Mouse (Mus musculus): ENCODE measurements around the gene Fnbp1.

The Fnbp1 gene

GRCm38 (mm10) chr2:31150762-31151161 is 9.0 kb upstream of the Fnbp1 start:
- in situ Hi-C loops (cut with MseI, MboI) = no loop called here

DNA sequence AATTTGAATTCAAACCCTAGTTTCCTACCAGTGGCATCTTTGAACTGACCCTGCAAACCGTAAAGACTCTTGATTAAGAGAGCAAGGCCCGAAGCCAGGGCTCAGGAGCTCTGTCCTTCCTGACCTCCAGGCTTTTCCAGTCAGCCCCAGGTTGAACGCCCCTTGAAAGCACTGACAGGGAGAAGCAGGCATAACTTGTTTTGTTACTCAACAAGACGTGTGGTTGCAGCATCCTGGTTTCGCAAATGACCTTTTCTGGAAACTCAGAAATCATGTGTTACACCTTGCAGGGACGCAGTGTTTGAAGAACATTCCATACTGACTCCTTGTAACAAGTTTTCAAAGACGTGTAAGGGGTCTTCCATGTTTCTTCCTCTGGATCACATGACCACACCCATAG is 5.2 kb upstream of the Fnbp1 start:
- in situ Hi-C loops (cut with MseI, MboI) = no loop called here

GRCm38 (mm10) chr2:31144901-31145300 is 3.1 kb upstream of the Fnbp1 start:
- in situ Hi-C loops (cut with MseI, MboI) = no loop called here

DNA sequence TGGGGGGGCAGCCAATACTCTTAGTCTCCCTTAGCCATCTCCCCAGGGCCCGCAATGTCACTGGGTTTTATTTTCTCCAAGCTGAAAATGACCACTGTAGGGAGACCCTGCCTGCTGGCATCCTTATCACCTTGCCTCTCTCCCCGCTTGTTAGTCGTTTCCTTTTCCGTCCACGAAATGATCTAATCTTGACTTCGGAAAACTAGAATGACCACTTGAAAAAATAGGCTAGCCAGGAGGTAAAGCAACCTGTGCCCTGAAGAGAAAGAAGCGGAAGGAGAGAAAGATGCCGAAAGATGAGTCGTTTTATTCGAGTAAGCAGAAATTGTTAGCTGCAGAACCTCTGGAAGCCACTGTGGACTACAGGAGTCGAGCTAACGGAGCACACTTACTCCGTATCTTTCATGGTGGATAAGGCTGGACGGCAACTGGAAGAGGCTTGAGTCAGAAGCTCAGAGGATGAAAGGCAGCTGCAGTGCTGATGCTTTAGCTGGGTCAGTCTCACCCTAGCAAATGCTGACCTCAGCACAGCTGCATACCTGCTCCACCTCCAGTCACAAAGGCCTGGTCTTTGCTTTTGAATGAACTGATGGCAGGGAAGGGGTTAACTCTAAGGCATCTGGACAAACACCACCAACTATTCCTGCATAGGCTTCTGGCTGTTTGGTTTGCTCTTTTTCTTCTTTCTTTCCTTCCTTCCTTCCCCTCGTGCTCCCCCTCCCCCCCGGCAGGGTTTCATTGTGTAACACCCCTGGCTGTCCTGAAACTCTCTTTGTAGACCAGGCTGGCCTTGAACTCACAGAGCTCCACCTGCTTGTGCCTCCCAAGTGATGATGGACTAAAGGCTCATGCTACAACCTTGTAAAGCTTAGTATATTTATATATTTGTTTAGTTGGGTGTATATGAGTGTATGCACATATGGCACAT is 2.2 kb upstream of the Fnbp1 start:
- in situ Hi-C loops (cut with MseI, MboI) = no loop called here

DNA sequence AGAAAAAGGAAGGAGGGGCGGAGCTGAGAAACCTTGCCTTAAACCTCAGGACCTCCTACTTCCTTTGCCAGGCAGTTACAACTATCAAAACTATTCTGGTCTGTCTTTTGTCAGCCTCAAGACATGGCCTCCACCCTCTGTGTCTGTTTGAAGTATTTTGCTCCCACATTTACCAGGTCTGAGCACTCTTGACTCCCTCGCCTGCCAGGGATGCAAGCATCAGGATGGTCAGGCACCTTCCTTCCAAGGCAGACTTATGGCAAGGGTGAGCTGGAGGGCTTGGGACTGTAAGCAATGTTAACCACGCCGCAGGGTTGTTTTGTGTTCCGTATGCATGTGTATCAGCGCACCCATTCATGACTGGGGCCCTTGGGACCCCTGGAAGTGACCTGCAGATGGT is 1.5 kb upstream of the Fnbp1 start:
- in situ Hi-C loops (cut with MseI, MboI) = no loop called here

DNA sequence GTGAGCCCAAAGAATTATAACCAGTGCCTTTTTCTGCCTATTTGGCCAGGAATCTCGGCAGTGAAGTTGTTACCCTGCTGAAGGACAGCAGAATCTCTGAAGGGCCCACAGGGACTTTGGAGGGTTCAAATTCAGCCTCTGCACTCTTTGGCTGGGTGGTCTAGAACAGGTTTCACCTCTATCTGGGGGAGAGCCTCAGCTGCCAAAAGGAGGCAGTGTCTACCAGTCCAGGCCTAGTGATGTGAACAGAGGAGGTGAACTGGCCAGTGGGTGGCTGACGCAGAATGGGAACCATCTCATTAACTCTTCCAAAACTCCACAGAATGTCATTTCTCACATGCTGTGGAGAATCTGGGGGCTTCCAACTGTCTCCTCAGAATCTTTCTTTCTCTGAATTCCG is 697 bp upstream of the Fnbp1 start:
- in situ Hi-C loops (cut with MseI, MboI) = no loop called here

DNA sequence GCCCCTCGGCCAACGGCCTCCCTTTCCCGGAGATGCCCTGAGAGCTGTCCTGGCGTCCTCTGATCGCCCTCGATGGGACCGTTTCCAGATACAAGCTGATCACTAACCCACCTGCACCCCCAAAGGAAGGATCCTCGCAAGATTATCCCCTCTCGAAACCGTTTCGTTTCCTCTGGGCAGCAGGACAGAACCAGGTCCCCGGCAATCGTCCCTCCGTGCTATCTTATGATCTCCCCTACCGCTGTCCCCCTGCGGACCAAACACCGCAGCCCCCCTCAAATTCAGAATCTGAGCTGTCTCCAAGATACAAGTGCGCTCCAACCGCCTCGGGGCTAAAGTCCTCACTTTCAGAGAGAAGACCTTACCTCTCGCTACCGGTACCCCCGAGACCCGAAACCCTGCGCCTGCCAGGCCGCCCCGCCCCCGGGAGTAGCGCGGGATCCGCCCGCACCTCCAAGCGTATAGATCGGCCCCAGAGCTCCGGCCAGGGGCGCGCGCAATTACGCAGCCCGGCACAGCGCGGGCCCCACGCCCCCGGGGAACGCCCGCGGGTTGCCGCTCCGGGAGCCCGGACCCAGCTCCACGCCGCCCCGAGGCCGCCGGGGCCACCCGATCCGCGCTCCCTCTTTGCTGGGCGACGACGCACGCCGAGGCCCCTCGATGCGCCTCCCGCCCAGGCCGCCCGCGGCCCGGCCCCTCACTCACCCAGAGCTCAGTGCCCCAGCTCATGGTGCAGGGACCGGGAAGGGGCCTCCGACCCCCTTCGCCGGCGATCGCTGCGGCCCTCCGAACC is 538 bp downstream of the Fnbp1 start:
- in situ Hi-C loops (cut with MseI, MboI) = no loop called here

DNA sequence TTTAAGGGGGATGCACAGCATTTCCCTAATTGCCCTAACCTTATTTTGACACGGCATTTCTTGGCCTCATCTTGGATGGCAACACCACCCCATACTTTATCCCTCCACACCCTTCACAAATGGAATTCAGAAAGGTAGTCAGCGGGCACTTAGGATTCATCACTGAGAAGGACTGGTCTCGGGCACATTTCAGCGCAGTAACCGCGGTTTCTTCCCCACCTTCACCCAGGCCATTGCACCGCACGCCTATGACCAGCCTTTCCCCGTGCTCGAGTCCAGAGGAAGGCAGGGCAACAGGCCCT is 1.1 kb downstream of the Fnbp1 start:
- in situ Hi-C loops (cut with MseI, MboI) = no loop called here

GRCm38 (mm10) chr2:31139991-31140771 is 1.6 kb downstream of the Fnbp1 start:
- in situ Hi-C loops (cut with MseI, MboI) = no loop called here

DNA sequence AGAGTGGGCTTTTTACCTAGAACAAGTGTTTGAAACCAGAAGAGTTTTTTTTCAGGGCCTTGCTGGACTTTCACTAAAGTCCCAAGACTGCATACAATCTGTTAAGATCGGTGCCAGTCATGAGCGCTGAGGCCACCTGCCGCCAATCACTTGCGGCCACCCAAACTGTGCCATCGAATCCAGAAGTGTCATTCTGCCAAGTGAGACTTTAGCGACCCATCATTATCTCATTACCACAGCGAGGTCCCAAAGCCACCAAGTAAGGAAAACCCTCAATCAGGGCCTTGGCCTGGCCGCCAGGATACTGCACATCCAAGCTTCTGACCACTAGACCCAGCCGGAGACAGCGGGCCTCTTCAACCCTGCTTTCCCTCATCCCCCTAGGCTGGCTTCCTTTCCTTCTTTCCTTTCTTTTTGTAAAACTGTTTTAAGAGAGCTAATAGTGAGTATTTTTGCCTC is 2.6 kb downstream of the Fnbp1 start:
- in situ Hi-C loops (cut with MseI, MboI) = no loop called here

- in situ Hi-C loops (cut with MseI, MboI) = no loop called here
Observed at GRCm38 (mm10) chr2:31137018-31137590, 4.7 kb downstream of the Fnbp1 start.

DNA sequence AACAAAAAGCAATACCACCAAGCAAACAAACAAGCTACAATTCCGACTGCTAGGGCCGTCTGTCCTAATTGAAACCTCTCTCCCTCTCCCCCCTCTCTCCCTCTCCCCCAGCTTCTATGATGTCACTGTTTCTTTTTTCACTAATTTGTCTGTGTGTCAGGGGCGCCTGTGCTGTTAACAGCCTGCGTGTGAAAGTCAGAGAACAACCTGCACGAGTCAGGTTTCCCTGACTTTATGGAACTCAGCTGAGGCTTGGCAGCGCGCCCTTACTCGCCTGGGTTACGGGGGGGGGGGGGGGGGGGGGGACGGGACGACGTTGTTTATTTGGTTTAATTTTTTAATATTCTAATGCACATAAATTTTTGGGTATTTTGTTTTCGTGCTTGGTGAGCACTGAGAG is 5.5 kb downstream of the Fnbp1 start:
- in situ Hi-C loops (cut with MseI, MboI) = no loop called here

- in situ Hi-C loops (cut with MseI, MboI) = no loop called here
Observed at GRCm38 (mm10) chr2:31135512-31135931, 6.3 kb downstream of the Fnbp1 start.

GRCm38 (mm10) chr2:31133981-31134380 is 7.8 kb downstream of the Fnbp1 start:
- in situ Hi-C loops (cut with MseI, MboI) = no loop called here

GRCm38 (mm10) chr2:31132682-31133081 is 9.1 kb downstream of the Fnbp1 start:
- in situ Hi-C loops (cut with MseI, MboI) = no loop called here

GRCm38 (mm10) chr2:31130815-31131299 is 11.0 kb downstream of the Fnbp1 start:
- in situ Hi-C loops (cut with MseI, MboI) = no loop called here

DNA sequence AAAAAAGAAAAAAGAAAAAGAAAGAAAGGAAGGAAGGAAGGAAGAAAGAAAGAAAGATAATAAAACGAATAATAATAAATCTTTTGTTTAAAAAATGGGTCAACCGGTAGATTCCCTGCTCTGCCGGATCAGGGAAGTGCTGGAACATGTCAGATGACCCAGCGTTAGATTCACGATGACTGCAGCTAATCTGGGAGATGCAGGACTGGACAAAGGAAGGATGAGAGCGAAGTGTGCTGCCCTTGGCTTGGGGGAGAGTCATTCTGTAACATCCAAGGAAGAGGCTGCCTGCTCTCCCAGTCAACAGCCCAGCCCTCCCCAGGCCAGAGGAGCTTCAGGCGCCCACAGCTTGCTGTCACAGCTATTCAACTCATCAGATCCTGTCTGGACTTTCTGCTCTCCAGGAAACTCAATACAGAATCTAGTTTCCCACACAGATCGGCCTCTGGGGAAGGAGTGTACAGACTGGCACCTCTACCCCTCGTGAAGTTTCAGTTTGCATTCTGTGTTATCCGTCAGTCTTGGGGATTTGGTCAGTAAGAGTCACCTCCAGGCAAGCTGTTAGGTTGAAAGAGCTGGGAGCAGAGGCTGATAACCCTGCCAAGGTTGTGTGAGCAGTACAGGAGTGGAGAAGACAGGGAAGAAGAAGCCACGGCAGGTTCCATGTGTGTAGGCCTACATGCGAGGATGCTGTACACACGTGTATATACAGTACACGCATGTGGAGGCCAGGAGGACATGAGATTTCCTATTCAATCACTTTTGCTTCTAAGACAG is 11.9 kb downstream of the Fnbp1 start:
- in situ Hi-C loops (cut with MseI, MboI) = no loop called here

DNA sequence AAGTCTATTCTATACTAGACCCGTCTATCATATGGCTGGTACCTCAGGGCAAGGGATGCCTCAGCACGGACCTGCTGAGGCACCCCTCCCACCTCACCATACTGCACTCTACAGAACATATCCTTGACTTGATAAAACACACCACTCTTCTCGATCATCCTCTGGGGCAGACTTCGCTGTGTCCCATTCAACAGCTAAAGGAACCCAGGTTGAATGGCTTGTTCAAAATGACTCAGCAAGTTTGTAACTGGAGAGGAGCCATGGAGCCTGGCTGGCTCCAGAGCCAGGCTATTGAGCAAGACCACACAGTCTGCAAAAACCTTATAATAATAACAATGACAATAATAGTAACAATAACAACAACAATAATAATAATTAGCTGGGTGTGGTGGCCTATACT is 13.9 kb downstream of the Fnbp1 start:
- in situ Hi-C loops (cut with MseI, MboI) = no loop called here

DNA sequence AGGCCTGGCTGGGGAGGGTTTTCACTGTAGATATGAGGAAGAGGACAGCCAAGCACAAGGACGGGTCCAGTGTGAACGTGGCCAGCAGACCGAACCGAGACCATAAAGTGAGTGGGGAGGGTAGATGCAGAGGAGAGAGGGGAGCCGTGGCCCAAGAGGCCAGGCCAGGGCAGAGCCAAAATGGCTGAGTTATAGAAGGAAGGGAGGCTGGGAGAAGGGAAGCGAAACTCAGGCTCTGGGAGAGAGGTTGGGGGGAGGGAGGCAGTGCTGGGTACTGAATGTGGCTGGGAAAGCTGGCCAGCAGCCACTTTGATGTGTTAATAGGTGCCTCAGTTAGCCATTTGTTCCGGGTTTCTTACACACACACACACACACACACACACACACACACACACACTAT is 14.6 kb downstream of the Fnbp1 start:
- in situ Hi-C loops (cut with MseI, MboI) = no loop called here

DNA sequence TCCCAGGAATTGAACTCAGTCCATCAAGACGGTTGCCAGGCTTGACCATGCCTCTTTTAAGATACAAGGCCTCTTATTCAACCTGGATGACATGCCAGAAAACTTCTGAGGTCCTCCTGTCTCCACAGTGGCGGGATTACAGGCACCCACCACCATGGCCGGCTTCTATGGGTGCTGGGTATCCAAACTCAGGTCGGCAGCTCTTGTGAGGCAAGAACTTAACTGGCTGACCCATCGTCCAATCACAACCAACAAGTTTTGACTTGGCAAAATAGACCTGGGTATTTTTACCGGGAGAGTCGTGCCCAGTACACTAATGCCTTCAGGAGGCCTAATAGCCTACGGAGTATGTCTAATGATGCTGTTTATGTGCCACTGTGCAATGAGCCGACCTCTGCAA is 15.8 kb downstream of the Fnbp1 start:
- in situ Hi-C loops (cut with MseI, MboI) = no loop called here

- in situ Hi-C loops (cut with MseI, MboI) = no loop called here
Observed at GRCm38 (mm10) chr2:31125156-31125555, 16.7 kb downstream of the Fnbp1 start.
